Mouse (Mus musculus) cerebellum, postnatal 25 days (tissue): ENCODE results near the gene Chrm4.

ENCODE experiments used
- DNase-seq, 2 experiments: peaks; one replicate each; pipeline ENCODE4 v3.0.0; 2021; ENCODE audit warnings: mixed read lengths in 2 of 2

Gene Chrm4

GRCm38 (mm10) chr2:91922586-91923414 is 4.2 kb upstream of the Chrm4 start:
- DNase-seq = no peak

GRCm38 (mm10) chr2:91923415-91924337 is 3.4 kb upstream of the Chrm4 start:
- DNase-seq = peak; percentile 81 to 88

GRCm38 (mm10) chr2:91924726-91925125 is 2.3 kb upstream of the Chrm4 start:
- DNase-seq = no peak

GRCm38 (mm10) chr2:91925442-91925841 is 1.6 kb upstream of the Chrm4 start:
- DNase-seq = no peak

GRCm38 (mm10) chr2:91927826-91928533 is 931 bp downstream of the Chrm4 start:
- peak; percentile 87 to 93 for DNase-seq

GRCm38 (mm10) chr2:91928534-91929350 is 1.7 kb downstream of the Chrm4 start:
- peak; percentile 57 to 60 for DNase-seq

- no peak for DNase-seq
Measured at GRCm38 (mm10) chr2:91929455-91929854, 2.4 kb downstream of the Chrm4 start.

GRCm38 (mm10) chr2:91929936-91930335 is 2.9 kb downstream of the Chrm4 start:
- DNase-seq = peak; percentile 73 to 83

GRCm38 (mm10) chr2:91930761-91931291 is 3.8 kb downstream of the Chrm4 start:
- DNase-seq = peak; percentile 40 to 46

GRCm38 (mm10) chr2:91931328-91932159 is 4.5 kb downstream of the Chrm4 start:
- DNase-seq = peak; percentile 52 to 67

- peak in 1 of 2 experiments; percentile 49 for DNase-seq
Measured at GRCm38 (mm10) chr2:91932160-91932711, 5.2 kb downstream of the Chrm4 start, which contains the start of gene Mdk. Gene Mdk, minus strand, starts transcription at chr2:91932297.

GRCm38 (mm10) chr2:91932737-91933350 is 5.8 kb downstream of the Chrm4 start:
- peak; percentile 75 to 78 for DNase-seq

GRCm38 (mm10) chr2:91933471-91933870 is 6.4 kb downstream of the Chrm4 start:
- peak; percentile 85 to 86 for DNase-seq

- DNase-seq = peak in 1 of 2 experiments; percentile 39
Measured at GRCm38 (mm10) chr2:91934016-91934415, 7.0 kb downstream of the Chrm4 start.

- DNase-seq = peak; percentile 75 to 76
Measured at GRCm38 (mm10) chr2:91934826-91935525, 7.9 kb downstream of the Chrm4 start.

- peak in 1 of 2 experiments; percentile 44 for DNase-seq
Measured at GRCm38 (mm10) chr2:91936154-91936553, 9.1 kb downstream of the Chrm4 start.

GRCm38 (mm10) chr2:91939303-91939935 is 12.4 kb downstream of the Chrm4 start:
- DNase-seq = peak; percentile 24 to 34

GRCm38 (mm10) chr2:91942356-91942755 is 15.3 kb downstream of the Chrm4 start:
- peak; percentile 28 to 55 for DNase-seq
